ENCODE assay signal across 13 mouse cellular contexts in genomic region chr5:9703385-9704009, GRCm38 (mm10). TPM values are rescaled to one million over a fixed set of nuclear protein-coding genes. Genes with fewer than 3 reads are reported as not detected.
A peak's percentile ranks its signal among the peaks of the same experiment; 100 is the strongest.
DNase-seq lines count a peak whose midpoint lies in the region; ATAC-seq and TF ChIP-seq lines count a peak whose summit lies in the region.
"Had no signal": no experiment of that assay in that cellular context is flagged by ENCODE, and none has a peak within 500 bp of the region (broad histone marks: within the 10 kb centered on the region; RNA-seq: fewer than 3 reads in every experiment).

No protein-coding gene starts in this region.

- H3K36me3 ChIP-seq in forebrain, embryonic 10.5 days (replicated peaks), result no peaks in the 10 kb centered on the region
- H3K36me3 ChIP-seq in hindbrain, embryonic 16.5 days (ENCODE audit: control insufficient read depth, insufficient read depth, low read length), result peaks cover 2% of the 10 kb centered on the region; the same call in 1 of the 2 replicates
- no peaks in the 10 kb centered on the region for H3K36me3 ChIP-seq in neural tube, embryonic 15.5 days
- no peaks in the 10 kb centered on the region for H3K36me3 ChIP-seq in limb, embryonic 10.5 days
- H3K36me3 ChIP-seq: kidney, embryonic 15.5 days; limb, embryonic 13.5 days had no signal

- peak overlapping the region; percentile 53 for H3K27ac ChIP-seq in left cerebral cortex, adult 2 months
- no peak overlapping the region for H3K27ac ChIP-seq in forebrain, embryonic 10.5 days
- H3K27ac ChIP-seq in hindbrain, embryonic 16.5 days (ENCODE audit: low read depth, low read length), result no peak overlapping the region
- H3K27ac ChIP-seq in neural tube, embryonic 15.5 days (replicated peaks), result no peak overlapping the region
- no peak overlapping the region for H3K27ac ChIP-seq in limb, embryonic 10.5 days
- H3K27ac ChIP-seq: gastrocnemius, adult 2 months; kidney, embryonic 15.5 days; limb, embryonic 13.5 days had no signal

- H3K4me2 ChIP-seq in hindbrain, embryonic 16.5 days (ENCODE audit: low read length), result no peak overlapping the region
- H3K4me2 ChIP-seq in neural tube, embryonic 15.5 days, result no peak overlapping the region
- H3K4me2 ChIP-seq: kidney, embryonic 15.5 days; limb, embryonic 13.5 days had no signal

- peaks cover 73% of the 10 kb centered on the region for H3K27me3 ChIP-seq in forebrain, embryonic 10.5 days (ENCODE audit: poor library complexity, severe bottlenecking)
- H3K27me3 ChIP-seq in hindbrain, embryonic 16.5 days (replicated peaks; ENCODE audit: control insufficient read depth, insufficient read depth, low read length), result no peaks in the 10 kb centered on the region
- H3K27me3 ChIP-seq in neural tube, embryonic 15.5 days (replicated peaks), result no peaks in the 10 kb centered on the region
- no peaks in the 10 kb centered on the region for H3K27me3 ChIP-seq in limb, embryonic 10.5 days (ENCODE audit: low read depth, poor library complexity, severe bottlenecking)
- H3K27me3 ChIP-seq: kidney, embryonic 15.5 days; limb, embryonic 13.5 days had no signal

- H3K9ac ChIP-seq in hindbrain, embryonic 16.5 days (ENCODE audit: low read depth, low read length), result no peak overlapping the region
- no peak overlapping the region for H3K9ac ChIP-seq in neural tube, embryonic 15.5 days (replicated peaks)
- H3K9ac ChIP-seq: kidney, embryonic 15.5 days; limb, embryonic 13.5 days had no signal

- intact Hi-C loops in left cerebral cortex, adult 2 months (cut with DNase I), result no loop called here

- H3K4me3 ChIP-seq in left cerebral cortex, adult 2 months, result no peak overlapping the region
- H3K4me3 ChIP-seq in forebrain, embryonic 10.5 days, result no peak overlapping the region
- H3K4me3 ChIP-seq in hindbrain, embryonic 16.5 days (ENCODE audit: low read length), result no peak overlapping the region
- H3K4me3 ChIP-seq in neural tube, embryonic 15.5 days (replicated peaks), result no peak overlapping the region
- H3K4me3 ChIP-seq in limb, embryonic 10.5 days, result no peak overlapping the region
- H3K4me3 ChIP-seq: gastrocnemius, adult 2 months; kidney, embryonic 15.5 days; limb, embryonic 13.5 days had no signal

- peak; percentile 50 for TF ChIP-seq CTCF in left cerebral cortex, adult 2 months (IDR thresholded peaks at IDR 0.05)

- peak; percentile 84 for ATAC-seq in hindbrain, embryonic 16.5 days
- peak; percentile 59; the same call in 1 of the 2 replicates for ATAC-seq in neural tube, embryonic 15.5 days (ENCODE audit: low FRiP score)
- ATAC-seq: CD4-positive, CD25-positive, alpha-beta regulatory T cell, adult 4 months had no signal

- no peaks in the 10 kb centered on the region for H3K9me3 ChIP-seq in forebrain, embryonic 10.5 days
- no peaks in the 10 kb centered on the region for H3K9me3 ChIP-seq in hindbrain, embryonic 16.5 days (ENCODE audit: control insufficient read depth, low read length)
- no peaks in the 10 kb centered on the region for H3K9me3 ChIP-seq in neural tube, embryonic 15.5 days (replicated peaks)
- no peaks in the 10 kb centered on the region for H3K9me3 ChIP-seq in limb, embryonic 10.5 days (replicated peaks)
- H3K9me3 ChIP-seq: kidney, embryonic 15.5 days; limb, embryonic 13.5 days had no signal

- DNase-seq in left cerebral cortex, adult 2 months (ENCODE audit: extremely low spot score in 1 of 2, low spot score in 2 of 2), result no peak
- DNase-seq in left cerebral cortex, adult 8-10 months (ENCODE audit: low spot score in 2 of 2), result no peak
- peak; percentile 14 for DNase-seq in forebrain, embryonic 10.5 days (ENCODE audit: extremely low spot score, low spot score)
- DNase-seq in limb, embryonic 10.5 days (ENCODE audit: low spot score), result no peak
- no peak for DNase-seq in testis, postnatal 14 days (ENCODE audit: low spot score)
- DNase-seq in right cerebral cortex, postnatal 14 days, result no peak
- DNase-seq: gastrocnemius, adult 2 months; thymus, adult 18-20 months had no signal

- H3K4me1 ChIP-seq in forebrain, embryonic 10.5 days, result peaks cover 16% of the 10 kb centered on the region
- no peaks in the 10 kb centered on the region for H3K4me1 ChIP-seq in hindbrain, embryonic 16.5 days (ENCODE audit: control insufficient read depth, insufficient read depth, low read depth, low read length)
- no peaks in the 10 kb centered on the region; the same call in 1 of the 2 replicates for H3K4me1 ChIP-seq in neural tube, embryonic 15.5 days
- no peaks in the 10 kb centered on the region for H3K4me1 ChIP-seq in limb, embryonic 10.5 days
- H3K4me1 ChIP-seq: kidney, embryonic 15.5 days; limb, embryonic 13.5 days had no signal

- WGBS in forebrain, embryonic 10.5 days, result 25% methylated on average over 3 of the region's 3 CpGs
- WGBS in hindbrain, embryonic 16.5 days, result 32% methylated on average over 3 of the region's 3 CpGs
- 37% methylated on average over 3 of the region's 3 CpGs for WGBS in neural tube, embryonic 15.5 days
- 41% methylated on average over 3 of the region's 3 CpGs for WGBS in limb, embryonic 10.5 days

RNA-seq across cellular contexts. Expression of gene Grm3, which starts 21.5 kb away (rescaled TPM):
- total RNA-seq in left cerebral cortex, adult 2 months (2021), result 100 to 1,000 TPM; 118 to 126 TPM
- 100 to 1,000 TPM; 117 to 147 (median 132) TPM for total RNA-seq in left cerebral cortex, adult 8-10 months (2022)
- polyA plus RNA-seq in forebrain, embryonic 10.5 days (2016; fragmentation: Nextera tagmentation; extraction: Ambion mirVana), result 0.16 and 0.36 TPM in 2 replicates
- polyA plus RNA-seq in hindbrain, embryonic 16.5 days (2015; fragmentation: Nextera tagmentation; extraction: Ambion mirVana), result 82.0 and 97.5 TPM in 2 replicates
- 39.6 and 50.6 TPM in 2 replicates for polyA plus RNA-seq in neural tube, embryonic 15.5 days (2015; fragmentation: Nextera tagmentation; extraction: Ambion mirVana)
- polyA plus RNA-seq in limb, embryonic 10.5 days (2016; fragmentation: Nextera tagmentation; extraction: Ambion mirVana), result not detected in 2 replicates
- total RNA-seq: gastrocnemius, adult 2 months had no signal
- polyA plus RNA-seq: CD4-positive, CD25-positive, alpha-beta regulatory T cell, adult 4 months had no signal

Comparison
In these comparisons a context has a peak if more than half of its experiments do, and no peak if none do; other contexts are left out.
1. RNA of gene Grm3, which starts 21.5 kb away (polyA plus RNA-seq): 82.0 to 97.5 TPM in hindbrain, embryonic 16.5 days and 39.6 to 50.6 TPM in neural tube, embryonic 15.5 days; 0.16 to 0.36 TPM in forebrain, embryonic 10.5 days and not detected in limb, embryonic 10.5 days; every median in the first group is over 10 times any median in the second.